Mouse (Mus musculus): ENCODE measurements at regions not wholly inside any gene's neighbourhood (a gene's known extent, or its start where the extent isn't known, plus 50 kb on each side); places are given as distances from the start of the nearest gene placed in this dataset.

DNA sequence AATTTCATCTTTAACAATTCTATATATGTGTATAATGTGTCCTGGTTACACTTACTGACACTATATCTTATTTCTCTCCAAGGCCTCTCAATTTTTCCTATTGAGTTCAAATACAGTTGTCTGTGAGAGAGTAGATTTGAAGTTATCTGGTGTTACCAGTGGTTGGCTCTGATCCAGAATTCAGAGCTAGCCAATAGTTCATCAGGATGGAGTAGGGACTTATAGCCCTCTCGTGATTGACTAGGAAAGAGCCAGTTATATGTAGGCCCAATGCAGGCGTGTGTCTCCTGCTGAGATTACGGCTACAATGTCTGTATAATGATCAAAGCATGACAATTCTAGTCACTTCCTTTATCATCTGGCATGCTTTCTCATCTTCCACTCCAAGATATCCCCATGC lies 1241.0 kb upstream of the Zeb2 start:
- Histone ChIP-seq H3K27ac (ENCODE audit: low read length) (no peak overlapping the region), H3K36me3 (ENCODE audit: control insufficient read depth, insufficient read depth, low read length) (no peaks in the 10 kb centered on the region), H3K9me3 (replicated peaks; ENCODE audit: control insufficient read depth, low read length, poor library complexity, severe bottlenecking) (no peaks in the 10 kb centered on the region), H3K27me3 (ENCODE audit: control insufficient read depth, insufficient read depth, low read depth, low read length) (no peaks in the 10 kb centered on the region), H3K4me3 (ENCODE audit: low read depth, low read length) (no peak overlapping the region), H3K4me2 (ENCODE audit: low read length) (no peak overlapping the region), H3K9ac (ENCODE audit: low read depth, low read length) (no peak overlapping the region), H3K4me1 (ENCODE audit: control insufficient read depth, insufficient read depth, low read length) (no peaks in the 10 kb centered on the region)
- WGBS = 84% methylated on average over 3 of the region's 3 CpGs
- ATAC-seq = no peak

DNA sequence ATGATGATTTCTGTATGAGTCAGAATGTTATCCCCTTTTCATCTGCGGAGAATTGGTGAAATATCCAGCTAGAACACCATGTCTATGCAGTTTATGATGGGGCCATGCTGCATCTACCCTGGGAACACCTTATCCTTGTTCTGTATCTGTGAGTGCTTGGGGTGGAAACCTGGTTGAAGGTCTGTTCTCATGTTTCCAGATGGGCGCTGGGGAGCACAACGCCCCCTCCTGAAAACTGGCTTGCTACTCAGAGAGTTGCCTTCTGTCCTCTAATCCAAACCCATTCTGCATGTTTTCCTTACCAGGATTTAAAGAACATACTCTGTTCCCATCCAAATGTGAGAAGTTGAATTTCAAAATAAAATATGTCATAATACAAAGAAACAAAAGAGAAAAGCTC lies 1239.5 kb upstream of the Zeb2 start:
- H3K4me3 ChIP-seq (ENCODE audit: low read depth, low read length) = no peak overlapping the region
- H3K9me3 ChIP-seq (replicated peaks; ENCODE audit: control insufficient read depth, low read length, poor library complexity, severe bottlenecking) = no peaks in the 10 kb centered on the region
- no peaks in the 10 kb centered on the region for H3K27me3 ChIP-seq (ENCODE audit: control insufficient read depth, insufficient read depth, low read depth, low read length)
- H3K9ac ChIP-seq (ENCODE audit: low read depth, low read length) = no peak overlapping the region
- no peaks in the 10 kb centered on the region for H3K36me3 ChIP-seq (ENCODE audit: control insufficient read depth, insufficient read depth, low read length)
- 93% methylated on average over 3 of the region's 3 CpGs for WGBS
- no peak overlapping the region for H3K4me2 ChIP-seq (ENCODE audit: low read length)
- no peak for ATAC-seq
- H3K27ac ChIP-seq (ENCODE audit: low read length) = no peak overlapping the region
- H3K4me1 ChIP-seq (ENCODE audit: control insufficient read depth, insufficient read depth, low read length) = no peaks in the 10 kb centered on the region

GRCm38 (mm10) chr2:46340694-46341093 lies 1223.5 kb upstream of the Zeb2 start:
- Histone ChIP-seq H3K36me3 (ENCODE audit: control insufficient read depth, insufficient read depth, low read length) (no peaks in the 10 kb centered on the region), H3K4me2 (ENCODE audit: low read length) (no peak overlapping the region), H3K9ac (ENCODE audit: low read depth, low read length) (no peak overlapping the region), H3K27ac (ENCODE audit: low read length) (no peak overlapping the region), H3K4me1 (ENCODE audit: control insufficient read depth, insufficient read depth, low read length) (no peaks in the 10 kb centered on the region), H3K9me3 (replicated peaks; ENCODE audit: control insufficient read depth, low read length, poor library complexity, severe bottlenecking) (no peaks in the 10 kb centered on the region), H3K27me3 (ENCODE audit: control insufficient read depth, insufficient read depth, low read depth, low read length) (no peaks in the 10 kb centered on the region), H3K4me3 (ENCODE audit: low read depth, low read length) (no peak overlapping the region)
- no peak for ATAC-seq
- WGBS = 68% methylated on average over 4 of the region's 4 CpGs

DNA sequence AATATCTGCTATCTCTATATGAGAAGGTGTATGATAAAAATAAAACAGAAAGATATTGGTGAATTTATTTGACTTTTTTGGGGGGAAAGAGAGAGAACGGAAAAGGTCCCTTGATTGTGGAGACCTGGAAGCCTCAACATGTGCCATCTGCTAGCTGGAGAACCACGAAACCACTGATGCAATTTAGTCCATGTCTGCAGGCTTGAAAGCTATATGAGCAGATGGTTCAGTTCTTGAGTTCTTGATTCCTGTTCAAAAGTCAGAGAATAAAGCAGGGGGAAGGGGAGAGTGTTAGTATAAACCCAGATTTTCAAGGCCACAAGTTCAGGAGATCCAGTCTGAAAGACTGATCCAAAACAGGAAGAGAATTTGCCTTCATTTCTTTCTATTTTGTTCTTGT lies 1199.5 kb upstream of the Zeb2 start:
- no peak for ATAC-seq
- Histone ChIP-seq H3K27me3 (ENCODE audit: control insufficient read depth, insufficient read depth, low read depth, low read length) (no peaks in the 10 kb centered on the region), H3K9me3 (replicated peaks; ENCODE audit: control insufficient read depth, low read length, poor library complexity, severe bottlenecking) (no peaks in the 10 kb centered on the region), H3K4me3 (ENCODE audit: low read depth, low read length) (no peak overlapping the region), H3K9ac (ENCODE audit: low read depth, low read length) (no peak overlapping the region), H3K4me2 (ENCODE audit: low read length) (no peak overlapping the region), H3K27ac (ENCODE audit: low read length) (no peak overlapping the region), H3K4me1 (ENCODE audit: control insufficient read depth, insufficient read depth, low read length) (no peaks in the 10 kb centered on the region), H3K36me3 (ENCODE audit: control insufficient read depth, insufficient read depth, low read length) (no peaks in the 10 kb centered on the region)
- WGBS = 93% methylated on average over 2 of the region's 2 CpGs

- 93% methylated on average over 3 of the region's 3 CpGs for WGBS
- no peaks in the 10 kb centered on the region for H3K27me3 ChIP-seq (ENCODE audit: control insufficient read depth, insufficient read depth, low read depth, low read length)
- H3K4me2 ChIP-seq (ENCODE audit: low read length) = no peak overlapping the region
- no peak overlapping the region for H3K4me3 ChIP-seq (ENCODE audit: low read depth, low read length)
- H3K9ac ChIP-seq (ENCODE audit: low read depth, low read length) = no peak overlapping the region
- no peaks in the 10 kb centered on the region for H3K9me3 ChIP-seq (replicated peaks; ENCODE audit: control insufficient read depth, low read length, poor library complexity, severe bottlenecking)
- H3K36me3 ChIP-seq (ENCODE audit: control insufficient read depth, insufficient read depth, low read length) = no peaks in the 10 kb centered on the region
- no peaks in the 10 kb centered on the region for H3K4me1 ChIP-seq (ENCODE audit: control insufficient read depth, insufficient read depth, low read length)
- ATAC-seq = no peak
- H3K27ac ChIP-seq (ENCODE audit: low read length) = no peak overlapping the region
These were observed 1198.0 kb upstream of the Zeb2 start for GRCm38 (mm10) chr2:46315243-46315642.

DNA sequence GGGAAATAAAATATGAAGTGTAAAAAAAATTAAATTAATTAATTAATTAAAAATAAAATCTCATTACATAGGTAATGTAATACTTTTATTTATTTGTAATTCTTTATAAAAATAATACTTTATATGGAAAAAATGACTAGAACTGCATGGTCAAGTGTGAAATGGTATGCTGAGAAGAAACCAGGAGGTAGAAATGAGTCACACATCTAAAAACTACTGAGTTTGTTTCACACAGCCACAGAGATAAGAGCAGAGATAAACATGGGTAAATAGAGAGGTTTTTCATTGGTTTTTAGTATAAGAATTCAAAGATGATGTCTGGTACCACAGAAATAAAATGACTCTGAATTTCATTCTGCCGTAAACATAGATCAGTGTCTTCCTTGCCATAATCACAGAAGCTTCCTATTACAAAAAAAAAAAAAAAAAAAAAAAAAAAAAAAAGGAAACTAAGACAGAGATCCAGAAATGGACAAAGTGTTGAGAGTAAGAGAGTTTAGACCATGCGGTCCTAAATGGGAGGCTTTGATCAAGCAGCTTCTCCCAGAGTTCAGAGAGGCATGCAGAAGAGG lies 1190.5 kb upstream of the Zeb2 start:
- H3K4me3 ChIP-seq (ENCODE audit: low read depth, low read length) = no peak overlapping the region
- 97% methylated on average over 2 of the region's 2 CpGs for WGBS
- no peak overlapping the region for H3K4me2 ChIP-seq (ENCODE audit: low read length)
- no peaks in the 10 kb centered on the region for H3K36me3 ChIP-seq (ENCODE audit: control insufficient read depth, insufficient read depth, low read length)
- ATAC-seq = no peak
- no peak overlapping the region for H3K9ac ChIP-seq (ENCODE audit: low read depth, low read length)
- no peaks in the 10 kb centered on the region for H3K27me3 ChIP-seq (ENCODE audit: control insufficient read depth, insufficient read depth, low read depth, low read length)
- no peaks in the 10 kb centered on the region for H3K9me3 ChIP-seq (replicated peaks; ENCODE audit: control insufficient read depth, low read length, poor library complexity, severe bottlenecking)
- H3K27ac ChIP-seq (ENCODE audit: low read length) = no peak overlapping the region
- no peaks in the 10 kb centered on the region for H3K4me1 ChIP-seq (ENCODE audit: control insufficient read depth, insufficient read depth, low read length)

- Histone ChIP-seq H3K4me2 (ENCODE audit: low read length) (no peak overlapping the region), H3K4me1 (ENCODE audit: control insufficient read depth, insufficient read depth, low read length) (no peaks in the 10 kb centered on the region), H3K27me3 (ENCODE audit: control insufficient read depth, insufficient read depth, low read depth, low read length) (no peaks in the 10 kb centered on the region), H3K9ac (ENCODE audit: low read depth, low read length) (no peak overlapping the region), H3K36me3 (ENCODE audit: control insufficient read depth, insufficient read depth, low read length) (no peaks in the 10 kb centered on the region), H3K9me3 (replicated peaks; ENCODE audit: control insufficient read depth, low read length, poor library complexity, severe bottlenecking) (no peaks in the 10 kb centered on the region), H3K27ac (ENCODE audit: low read length) (no peak overlapping the region), H3K4me3 (ENCODE audit: low read depth, low read length) (no peak overlapping the region)
- 80% methylated on average over 1 of the region's 1 CpGs for WGBS
- ATAC-seq = no peak
These were observed 1185.4 kb upstream of the Zeb2 start for GRCm38 (mm10) chr2:46302627-46303026.

GRCm38 (mm10) chr2:46297274-46297843 lies 1180.2 kb upstream of the Zeb2 start:
- Histone ChIP-seq H3K4me3 (ENCODE audit: low read depth, low read length) (no peak overlapping the region), H3K9me3 (replicated peaks; ENCODE audit: control insufficient read depth, low read length, poor library complexity, severe bottlenecking) (no peaks in the 10 kb centered on the region), H3K4me2 (ENCODE audit: low read length) (no peak overlapping the region), H3K4me1 (ENCODE audit: control insufficient read depth, insufficient read depth, low read length) (no peaks in the 10 kb centered on the region), H3K27ac (ENCODE audit: low read length) (no peak overlapping the region), H3K9ac (ENCODE audit: low read depth, low read length) (no peak overlapping the region), H3K36me3 (ENCODE audit: control insufficient read depth, insufficient read depth, low read length) (no peaks in the 10 kb centered on the region), H3K27me3 (ENCODE audit: control insufficient read depth, insufficient read depth, low read depth, low read length) (no peaks in the 10 kb centered on the region)
- 34% methylated on average over 2 of the region's 2 CpGs for WGBS
- no peak for ATAC-seq

- Histone ChIP-seq H3K27me3 (ENCODE audit: control insufficient read depth, insufficient read depth, low read depth, low read length) (no peaks in the 10 kb centered on the region), H3K36me3 (ENCODE audit: control insufficient read depth, insufficient read depth, low read length) (no peaks in the 10 kb centered on the region), H3K9me3 (replicated peaks; ENCODE audit: control insufficient read depth, low read length, poor library complexity, severe bottlenecking) (no peaks in the 10 kb centered on the region), H3K4me2 (ENCODE audit: low read length) (no peak overlapping the region), H3K4me1 (ENCODE audit: control insufficient read depth, insufficient read depth, low read length) (no peaks in the 10 kb centered on the region), H3K9ac (ENCODE audit: low read depth, low read length) (no peak overlapping the region), H3K4me3 (ENCODE audit: low read depth, low read length) (no peak overlapping the region), H3K27ac (ENCODE audit: low read length) (no peak overlapping the region)
- WGBS = 78% methylated on average over 5 of the region's 5 CpGs
- ATAC-seq = no peak
These were observed 1166.9 kb upstream of the Zeb2 start for GRCm38 (mm10) chr2:46283929-46284598.

Data from midbrain, embryonic 16.5 days (tissue).